Mouse (Mus musculus) G1E (cell line): ENCODE data around the gene Zfp536.

Experiments
- CTCF ChIP-seq: IDR thresholded peaks from 2 replicates; pipeline ENCODE4 v1.5.1; 2012; ENCODE audit warnings: low read depth, low read length, inconsistent platforms, mixed read lengths
- GATA1 ChIP-seq: IDR thresholded peaks from 2 replicates; pipeline ENCODE4 v1.6.1; 2012; ENCODE audit warnings: borderline replicate concordance, low read length, inconsistent platforms, mixed read lengths
- GATA2 ChIP-seq: IDR thresholded peaks from 2 replicates; pipeline ENCODE4 v1.6.1; 2012; ENCODE audit warnings: low read depth, low read length, inconsistent platforms, borderline replicate concordance
- POLR2AphosphoS5 ChIP-seq: IDR thresholded peaks from 2 replicates; pipeline ENCODE4 v1.6.1; 2012; ENCODE audit warnings: low read depth, low read length, inconsistent platforms; ENCODE audit not compliant: insufficient replicate concordance
- TAL1 ChIP-seq: conservative IDR thresholded peaks from 2 replicates; pipeline ENCODE4 v1.6.1; 2012; ENCODE audit warnings: low read depth, low read length, inconsistent platforms, mixed read lengths

DNA sequence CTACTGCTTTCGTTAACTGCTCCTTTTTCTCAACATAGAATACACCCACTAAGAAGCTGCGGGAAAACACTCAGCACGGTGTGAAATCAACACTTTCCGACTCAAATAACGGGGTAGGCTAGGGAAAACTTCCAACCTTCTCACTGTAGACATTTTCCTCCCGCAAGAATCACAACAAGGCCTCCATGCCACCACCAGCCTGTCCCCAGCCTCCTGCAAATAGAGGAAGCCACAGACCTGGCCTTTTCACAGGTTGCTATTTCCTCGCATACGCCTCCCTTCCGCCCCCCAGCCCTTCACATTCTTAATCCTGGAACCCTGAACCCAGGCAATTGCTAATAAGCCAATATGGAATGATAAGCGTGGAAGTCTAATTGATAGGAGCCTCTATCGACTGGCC, 124.8 kb downstream of the Zfp536 start:
- TF ChIP-seq CTCF, result no peak
- TF ChIP-seq TAL1, result no peak
- no peak for TF ChIP-seq GATA1
- TF ChIP-seq POLR2AphosphoS5, result no peak
- TF ChIP-seq GATA2, result no peak
